Mouse (Mus musculus) midbrain, embryonic 13.5 days (tissue): ENCODE results near the gene St3gal2. TPM values are rescaled to one million over a fixed set of nuclear protein-coding genes. Genes with fewer than 3 reads are reported as not detected.
"Not testable (repeated sequence)": the region's sequence is repeated elsewhere in the genome, so short reads cannot be mapped to it uniquely, and the experiment has no call there.

Experiments
- ATAC-seq: fragments of 200-750 bp; cut with Nextera tagmentation; 2 replicates; pipeline ENCODE4 v1.8.0; 2017; ENCODE audit warnings: mild to moderate bottlenecking, moderate TSS enrichment, moderate library complexity
- H3K27ac ChIP-seq: fragments of 300-500 bp; sonication (generic); 2 replicates; pipeline ENCODE4 v1.5.1; 2015; ENCODE audit warnings: inconsistent platforms, mild to moderate bottlenecking, moderate library complexity
- H3K27me3 ChIP-seq: fragments of 300-500 bp; sonication (generic); 2 replicates; pipeline ENCODE4 v1.6.1; 2015; ENCODE audit warnings: mild to moderate bottlenecking, inconsistent platforms
- H3K36me3 ChIP-seq: fragments of 300-500 bp; sonication (generic); 2 replicates; pipeline ENCODE4 v1.6.1; 2015; ENCODE audit warnings: mild to moderate bottlenecking, inconsistent platforms
- H3K4me1 ChIP-seq: fragments of 300-500 bp; sonication (generic); replicated peaks from 2 replicates; pipeline ENCODE4 v1.6.1; 2015; ENCODE audit warnings: inconsistent platforms
- H3K4me2 ChIP-seq: fragments of 300-500 bp; sonication (generic); replicated peaks from 2 replicates; pipeline ENCODE4 v1.6.1; 2015; ENCODE audit warnings: moderate library complexity, mild to moderate bottlenecking, inconsistent platforms
- H3K4me3 ChIP-seq: fragments of 300-500 bp; sonication (generic); replicated peaks from 2 replicates; pipeline ENCODE4 v1.5.1; 2015; ENCODE audit warnings: mild to moderate bottlenecking, inconsistent platforms
- H3K9ac ChIP-seq: fragments of 300-500 bp; sonication (generic); replicated peaks from 2 replicates; pipeline ENCODE4 v1.6.1; 2015; ENCODE audit warnings: mild to moderate bottlenecking, inconsistent platforms
- H3K9me3 ChIP-seq: fragments of 300-500 bp; sonication (generic); 2 replicates; pipeline ENCODE4 v1.6.1; 2016; ENCODE audit warnings: mild to moderate bottlenecking, inconsistent platforms
- WGBS: fragments of 180-500 bp; shearing (Covaris S2); methylation state at CpG from one replicate; pipeline ENCODE4 v1.1.7; 2015; 5-methylcytosine and 5-hydroxymethylcytosine counted together
- polyA plus RNA-seq: library from polyadenylated mRNA; unstranded; fragments of >200 nt; fragmentation: Nextera tagmentation; extraction: Ambion mirVana; gene quantifications from 2 replicates; pipeline ENCODE4 v1.2.1, GENCODE M21; 2015

The St3gal2 gene
- polyA plus RNA-seq, 1 experiment from 2014 or later = 22.9 TPM

GRCm38 (mm10) chr8:110957471-110957870 is 37.7 kb downstream of the St3gal2 start:
- Histone ChIP-seq H3K4me1 (peaks cover 10% of the 10 kb centered on the region; the same call in 1 of the 2 replicates), H3K36me3 (peaks cover 49% of the 10 kb centered on the region), H3K9ac (no peak overlapping the region), H3K4me3 (no peak overlapping the region), H3K27me3 (no peaks in the 10 kb centered on the region), H3K4me2 (no peak overlapping the region), H3K9me3 (no peaks in the 10 kb centered on the region), H3K27ac (no peak overlapping the region)
- 93% methylated on average over 19 of the region's 19 CpGs for WGBS
- ATAC-seq = no peak

- no peak for ATAC-seq
- Histone ChIP-seq H3K27me3 (no peaks in the 10 kb centered on the region), H3K4me3 (no peak overlapping the region), H3K4me2 (no peak overlapping the region), H3K9me3 (no peaks in the 10 kb centered on the region), H3K36me3 (peaks cover 56% of the 10 kb centered on the region), H3K9ac (no peak overlapping the region), H3K27ac (no peak overlapping the region), H3K4me1 (peaks cover 10% of the 10 kb centered on the region; the same call in 1 of the 2 replicates)
- 89% methylated on average over 5 of the region's 5 CpGs for WGBS
These were observed 38.4 kb downstream of the St3gal2 start for GRCm38 (mm10) chr8:110958135-110958534.

- Histone ChIP-seq H3K36me3 (peaks cover 55% of the 10 kb centered on the region), H3K4me1 (peaks cover 10% of the 10 kb centered on the region; the same call in 1 of the 2 replicates)
- not testable (repeated sequence) for H3K27ac ChIP-seq, H3K4me3 ChIP-seq, H3K4me2 ChIP-seq, H3K9ac ChIP-seq, H3K27me3 ChIP-seq, H3K9me3 ChIP-seq, ATAC-seq
- 93% methylated on average over 7 of the region's 7 CpGs for WGBS
These were observed 38.8 kb downstream of the St3gal2 start for GRCm38 (mm10) chr8:110958553-110958952.

GRCm38 (mm10) chr8:110959071-110959780 is 39.5 kb downstream of the St3gal2 start:
- no peaks in the 10 kb centered on the region for H3K27me3 ChIP-seq
- no peak for ATAC-seq
- no peak overlapping the region for H3K4me3 ChIP-seq
- no peak overlapping the region for H3K4me2 ChIP-seq
- 98% methylated on average over 12 of the region's 12 CpGs for WGBS
- H3K27ac ChIP-seq = no peak overlapping the region
- H3K4me1 ChIP-seq = peaks cover 10% of the 10 kb centered on the region; the same call in 1 of the 2 replicates
- H3K36me3 ChIP-seq = peaks cover 51% of the 10 kb centered on the region
- no peak overlapping the region for H3K9ac ChIP-seq
- H3K9me3 ChIP-seq = no peaks in the 10 kb centered on the region

- H3K27ac ChIP-seq = no peak overlapping the region
- H3K9ac ChIP-seq = no peak overlapping the region
- H3K9me3 ChIP-seq = no peaks in the 10 kb centered on the region
- H3K4me2 ChIP-seq = no peak overlapping the region
- 95% methylated on average over 6 of the region's 6 CpGs for WGBS
- peaks cover 53% of the 10 kb centered on the region for H3K36me3 ChIP-seq
- ATAC-seq = no peak
- H3K27me3 ChIP-seq = no peaks in the 10 kb centered on the region
- H3K4me1 ChIP-seq = peaks cover 10% of the 10 kb centered on the region; the same call in 1 of the 2 replicates
- no peak overlapping the region for H3K4me3 ChIP-seq
These were observed 40.2 kb downstream of the St3gal2 start for GRCm38 (mm10) chr8:110959906-110960305.

- H3K36me3 ChIP-seq = peaks cover 60% of the 10 kb centered on the region
- no peak overlapping the region for H3K9ac ChIP-seq
- no peaks in the 10 kb centered on the region for H3K4me1 ChIP-seq
- H3K4me2 ChIP-seq = no peak overlapping the region
- H3K27me3 ChIP-seq = no peaks in the 10 kb centered on the region
- H3K4me3 ChIP-seq = no peak overlapping the region
- no peak overlapping the region for H3K27ac ChIP-seq
- H3K9me3 ChIP-seq = no peaks in the 10 kb centered on the region
- no peak for ATAC-seq
- 93% methylated on average over 2 of the region's 2 CpGs for WGBS
These were observed 43.3 kb downstream of the St3gal2 start for GRCm38 (mm10) chr8:110963051-110963450.

- Histone ChIP-seq H3K27me3 (no peaks in the 10 kb centered on the region), H3K27ac (no peak overlapping the region), H3K4me1 (peaks cover under 1% of the 10 kb centered on the region; the same call in 1 of the 2 replicates), H3K9me3 (no peaks in the 10 kb centered on the region), H3K4me3 (no peak overlapping the region), H3K9ac (no peak overlapping the region), H3K4me2 (no peak overlapping the region), H3K36me3 (peaks cover 45% of the 10 kb centered on the region)
- no peak for ATAC-seq
- WGBS = 76% methylated on average over 7 of the region's 7 CpGs
These were observed 44.9 kb downstream of the St3gal2 start for GRCm38 (mm10) chr8:110964666-110965065.

- Histone ChIP-seq H3K27me3 (no peaks in the 10 kb centered on the region), H3K27ac (no peak overlapping the region), H3K4me2 (no peak overlapping the region), H3K36me3 (peaks cover 38% of the 10 kb centered on the region), H3K9me3 (no peaks in the 10 kb centered on the region), H3K4me1 (peaks cover 5% of the 10 kb centered on the region), H3K4me3 (no peak overlapping the region), H3K9ac (no peak overlapping the region)
- 83% methylated on average over 7 of the region's 7 CpGs for WGBS
- ATAC-seq = no peak
These were observed 45.9 kb downstream of the St3gal2 start for GRCm38 (mm10) chr8:110965594-110965993.

GRCm38 (mm10) chr8:110966586-110966985 is 46.9 kb downstream of the St3gal2 start:
- Histone ChIP-seq H3K9me3 (no peaks in the 10 kb centered on the region), H3K4me3 (no peak overlapping the region), H3K4me2 (no peak overlapping the region), H3K9ac (no peak overlapping the region), H3K27me3 (no peaks in the 10 kb centered on the region), H3K36me3 (peaks cover 38% of the 10 kb centered on the region), H3K27ac (no peak overlapping the region), H3K4me1 (peaks cover 10% of the 10 kb centered on the region)
- 92% methylated on average over 8 of the region's 8 CpGs for WGBS
- no peak for ATAC-seq

- Histone ChIP-seq H3K9me3 (no peaks in the 10 kb centered on the region), H3K4me3 (no peak overlapping the region), H3K4me1 (peaks cover 10% of the 10 kb centered on the region), H3K4me2 (no peak overlapping the region), H3K9ac (no peak overlapping the region), H3K36me3 (peaks cover 33% of the 10 kb centered on the region), H3K27ac (no peak overlapping the region), H3K27me3 (no peaks in the 10 kb centered on the region)
- no peak for ATAC-seq
- WGBS = 83% methylated on average over 9 of the region's 9 CpGs
These were observed 47.6 kb downstream of the St3gal2 start for GRCm38 (mm10) chr8:110967326-110967725.

- H3K27ac ChIP-seq = peak overlapping the region; percentile 56; the same call in 1 of the 2 replicates
- peak overlapping the region; percentile 79 for H3K4me2 ChIP-seq
- H3K9me3 ChIP-seq = no peaks in the 10 kb centered on the region
- no peaks in the 10 kb centered on the region for H3K27me3 ChIP-seq
- H3K4me3 ChIP-seq = peak overlapping the region; percentile 58
- H3K4me1 ChIP-seq = peaks cover 10% of the 10 kb centered on the region
- H3K9ac ChIP-seq = peak overlapping the region; percentile 71
- WGBS = 5% methylated on average over 45 of the region's 45 CpGs
- peak; percentile 99 for ATAC-seq
- H3K36me3 ChIP-seq = peaks cover 44% of the 10 kb centered on the region
These were observed 50.4 kb downstream of the St3gal2 start for GRCm38 (mm10) chr8:110969910-110970770.

GRCm38 (mm10) chr8:110976532-110976931 is 56.8 kb downstream of the St3gal2 start:
- H3K27ac ChIP-seq, ATAC-seq, H3K27me3 ChIP-seq, H3K4me3 ChIP-seq, H3K9me3 ChIP-seq, H3K4me2 ChIP-seq, H3K4me1 ChIP-seq, H3K9ac ChIP-seq: not testable (repeated sequence)
- peaks cover 65% of the 10 kb centered on the region for H3K36me3 ChIP-seq
- 97% methylated on average over 8 of the region's 8 CpGs for WGBS
